In genomic region chr16:91522040-91522439, GRCm38 (mm10) we compare ENCODE assay signal across 10 mouse cellular contexts. TPM values are rescaled to one million over a fixed set of nuclear protein-coding genes. Genes with fewer than 3 reads are reported as not detected.
DNase-seq lines count a peak whose midpoint lies in the region; ATAC-seq and TF ChIP-seq lines count a peak whose summit lies in the region.
"Had no signal": no experiment of that assay in that cellular context is flagged by ENCODE, and none has a peak within 500 bp of the region (broad histone marks: within the 10 kb centered on the region; RNA-seq: fewer than 3 reads in every experiment).

No protein-coding gene starts in this region.

- WGBS in neural tube, embryonic 13.5 days = 85% methylated on average over 5 of the region's 5 CpGs
- WGBS in neural tube, embryonic 15.5 days = 84% methylated on average over 5 of the region's 5 CpGs
- 34% methylated on average over 5 of the region's 5 CpGs for WGBS in liver, embryonic 15.5 days (ENCODE audit: insufficient replicate concordance)
- WGBS in stomach, embryonic 15.5 days = 56% methylated on average over 5 of the region's 5 CpGs

- no peak overlapping the region for H3K4me2 ChIP-seq in neural tube, embryonic 13.5 days
- H3K4me2 ChIP-seq in neural tube, embryonic 15.5 days = no peak overlapping the region
- H3K4me2 ChIP-seq in liver, embryonic 15.5 days = peak overlapping the region; percentile 32; the same call in 1 of the 2 replicates
- no peak overlapping the region for H3K4me2 ChIP-seq in stomach, embryonic 15.5 days

- no peaks in the 10 kb centered on the region for H3K36me3 ChIP-seq in neural tube, embryonic 13.5 days
- no peaks in the 10 kb centered on the region for H3K36me3 ChIP-seq in neural tube, embryonic 15.5 days
- H3K36me3 ChIP-seq in liver, embryonic 15.5 days (replicated peaks) = no peaks in the 10 kb centered on the region
- H3K36me3 ChIP-seq in stomach, embryonic 15.5 days = no peaks in the 10 kb centered on the region

- H3K9ac ChIP-seq in neural tube, embryonic 13.5 days = 0 out of 2 replicates have a peak overlapping the region, but pooled peaks have one; percentile 1
- H3K9ac ChIP-seq in neural tube, embryonic 15.5 days (replicated peaks) = no peak overlapping the region
- H3K9ac ChIP-seq in liver, embryonic 15.5 days = no peak overlapping the region
- no peak overlapping the region for H3K9ac ChIP-seq in stomach, embryonic 15.5 days

- H3K4me3 ChIP-seq in gastrocnemius, adult 2 months = no peak overlapping the region
- H3K4me3 ChIP-seq in neural tube, embryonic 13.5 days = no peak overlapping the region
- no peak overlapping the region for H3K4me3 ChIP-seq in neural tube, embryonic 15.5 days (replicated peaks)
- H3K4me3 ChIP-seq in liver, embryonic 15.5 days (replicated peaks) = no peak overlapping the region
- H3K4me3 ChIP-seq in stomach, embryonic 15.5 days (replicated peaks) = no peak overlapping the region
- H3K4me3 ChIP-seq: erythroblast, embryonic 14.5 days had no signal

- H3K9me3 ChIP-seq in neural tube, embryonic 13.5 days = no peaks in the 10 kb centered on the region
- H3K9me3 ChIP-seq in neural tube, embryonic 15.5 days (replicated peaks) = no peaks in the 10 kb centered on the region
- no peaks in the 10 kb centered on the region for H3K9me3 ChIP-seq in liver, embryonic 15.5 days (replicated peaks)
- no peaks in the 10 kb centered on the region for H3K9me3 ChIP-seq in stomach, embryonic 15.5 days

- H3K4me1 ChIP-seq in neural tube, embryonic 13.5 days (replicated peaks) = no peaks in the 10 kb centered on the region
- H3K4me1 ChIP-seq in neural tube, embryonic 15.5 days = no peaks in the 10 kb centered on the region
- H3K4me1 ChIP-seq in liver, embryonic 15.5 days (replicated peaks) = peaks cover 37% of the 10 kb centered on the region
- H3K4me1 ChIP-seq in stomach, embryonic 15.5 days = no peaks in the 10 kb centered on the region

- intact Hi-C loops in gastrocnemius, adult 2 months (cut with DNase I) = no loop called here

- no peaks in the 10 kb centered on the region for H3K27me3 ChIP-seq in neural tube, embryonic 13.5 days
- H3K27me3 ChIP-seq in neural tube, embryonic 15.5 days (replicated peaks) = no peaks in the 10 kb centered on the region
- peaks cover 33% of the 10 kb centered on the region for H3K27me3 ChIP-seq in liver, embryonic 15.5 days
- H3K27me3 ChIP-seq in stomach, embryonic 15.5 days (replicated peaks) = no peaks in the 10 kb centered on the region

- ATAC-seq in neural tube, embryonic 13.5 days (ENCODE audit: low read depth) = no peak
- no peak for ATAC-seq in neural tube, embryonic 15.5 days (ENCODE audit: low FRiP score)
- peak; percentile 47 for ATAC-seq in liver, embryonic 15.5 days (ENCODE audit: insufficient read depth)
- ATAC-seq in stomach, embryonic 15.5 days (ENCODE audit: insufficient read depth, low FRiP score, low read depth) = peak; percentile 59; the same call in 1 of the 2 replicates

- TF ChIP-seq CTCF in gastrocnemius, adult 2 months (IDR thresholded peaks at IDR 0.05) = no peak

- H3K27ac ChIP-seq in gastrocnemius, adult 2 months = peak overlapping the region; percentile 31; the same call in 1 of the 2 replicates
- H3K27ac ChIP-seq in neural tube, embryonic 13.5 days (replicated peaks) = no peak overlapping the region
- H3K27ac ChIP-seq in neural tube, embryonic 15.5 days (replicated peaks) = no peak overlapping the region
- peak overlapping the region; percentile 74 for H3K27ac ChIP-seq in liver, embryonic 15.5 days (replicated peaks)
- H3K27ac ChIP-seq in stomach, embryonic 15.5 days = no peak overlapping the region

- DNase-seq in gastrocnemius, adult 2 months = no peak
- DNase-seq in gastrocnemius, adult 18-20 months (ENCODE audit: low spot score) = no peak
- no peak for DNase-seq in thymus, postnatal 36 days
- no peak for DNase-seq in neural tube, embryonic 10.5 days (ENCODE audit: extremely low spot score, low spot score)
- DNase-seq: retina, postnatal 1 day had no signal

RNA-seq across cellular contexts. Expression of gene Ifngr2, which starts 24.8 kb away (rescaled TPM):
- 10 to 100 TPM; 55.2 to 55.5 TPM for total RNA-seq in gastrocnemius, adult 2 months (2021)
- total RNA-seq in gastrocnemius, adult 18-20 months (2021) = 10 to 100 TPM; 52.7 to 61.5 TPM
- polyA plus RNA-seq in neural tube, embryonic 13.5 days (2015; fragmentation: Nextera tagmentation; extraction: Ambion mirVana) = 59.4 and 75.3 TPM in 2 replicates
- polyA plus RNA-seq in neural tube, embryonic 15.5 days (2015; fragmentation: Nextera tagmentation; extraction: Ambion mirVana) = 106 and 112 TPM in 2 replicates
- 16.1 and 17.1 TPM in 2 replicates for polyA plus RNA-seq in liver, embryonic 15.5 days (2015; fragmentation: Nextera tagmentation; extraction: Ambion mirVana)
- 49.3 and 55.6 TPM in 2 replicates for polyA plus RNA-seq in stomach, embryonic 15.5 days (2015; fragmentation: Nextera tagmentation; extraction: Ambion mirVana)

RNA-seq across cellular contexts. Expression of gene Ifnar1, which starts 37.0 kb away (rescaled TPM):
- 10 to 100 TPM; 12.6 to 15.1 TPM for total RNA-seq in gastrocnemius, adult 2 months (2021)
- 10 to 100 TPM in 1 of 2 experiments, 1 to 10 TPM in 1; 9.8 to 12.2 TPM for total RNA-seq in gastrocnemius, adult 18-20 months (2021)
- 46.5 and 50.4 TPM in 2 replicates for polyA plus RNA-seq in neural tube, embryonic 13.5 days (2015; fragmentation: Nextera tagmentation; extraction: Ambion mirVana)
- 45.3 and 46.8 TPM in 2 replicates for polyA plus RNA-seq in neural tube, embryonic 15.5 days (2015; fragmentation: Nextera tagmentation; extraction: Ambion mirVana)
- 19.4 and 21.6 TPM in 2 replicates for polyA plus RNA-seq in liver, embryonic 15.5 days (2015; fragmentation: Nextera tagmentation; extraction: Ambion mirVana)
- 48.8 and 49.4 TPM in 2 replicates for polyA plus RNA-seq in stomach, embryonic 15.5 days (2015; fragmentation: Nextera tagmentation; extraction: Ambion mirVana)

Comparison
In these comparisons a context has a peak if more than half of its experiments do, and no peak if none do; other contexts are left out.
1. H3K27ac ChIP-seq: peak in gastrocnemius, adult 2 months (single experiment) and liver, embryonic 15.5 days (single experiment); none in neural tube, embryonic 13.5 days (single experiment), neural tube, embryonic 15.5 days (single experiment) and stomach, embryonic 15.5 days (single experiment).
2. ATAC-seq: peak in liver, embryonic 15.5 days (single experiment) and stomach, embryonic 15.5 days (single experiment); none in neural tube, embryonic 13.5 days (single experiment) and neural tube, embryonic 15.5 days (single experiment).